Mouse (Mus musculus) stomach, postnatal 0 days (tissue): ENCODE measurements around the gene Gm49318.

Source experiments
- CTCF ChIP-seq: IDR thresholded peaks from 2 replicates; pipeline ENCODE4 v1.5.1; 2016; ENCODE audit warnings: antibody characterized with exemption, low read depth, mild to moderate bottlenecking, moderate library complexity
- EP300 ChIP-seq: optimal IDR thresholded peaks from 2 replicates; pipeline ENCODE3; 2016; ENCODE audit warnings: antibody characterized with exemption

DNA sequence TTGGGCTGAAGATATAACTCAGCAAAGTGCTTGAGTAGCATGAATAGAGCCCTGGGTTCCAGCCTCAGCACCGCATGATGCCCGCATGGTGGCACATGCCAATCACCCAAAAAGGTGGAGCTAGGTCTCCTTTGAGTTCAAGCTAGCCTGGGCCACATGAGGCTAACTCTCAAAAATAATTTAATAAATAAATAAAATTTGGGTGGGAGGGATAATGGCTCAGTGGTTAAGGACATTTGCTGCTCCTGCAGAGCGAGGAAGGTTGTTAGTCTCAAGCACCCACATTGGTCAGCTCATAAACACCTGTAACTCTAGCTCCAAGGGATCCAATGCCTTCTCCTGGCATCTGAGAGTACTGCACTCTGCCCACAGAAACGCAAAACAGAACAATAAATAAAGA lies 69.4 kb downstream of the Gm49318 start:
- no peak for TF ChIP-seq EP300
- no peak for TF ChIP-seq CTCF
